Mouse (Mus musculus): Measurements from ENCODE around the gene 4930447C04Rik.

DNA sequence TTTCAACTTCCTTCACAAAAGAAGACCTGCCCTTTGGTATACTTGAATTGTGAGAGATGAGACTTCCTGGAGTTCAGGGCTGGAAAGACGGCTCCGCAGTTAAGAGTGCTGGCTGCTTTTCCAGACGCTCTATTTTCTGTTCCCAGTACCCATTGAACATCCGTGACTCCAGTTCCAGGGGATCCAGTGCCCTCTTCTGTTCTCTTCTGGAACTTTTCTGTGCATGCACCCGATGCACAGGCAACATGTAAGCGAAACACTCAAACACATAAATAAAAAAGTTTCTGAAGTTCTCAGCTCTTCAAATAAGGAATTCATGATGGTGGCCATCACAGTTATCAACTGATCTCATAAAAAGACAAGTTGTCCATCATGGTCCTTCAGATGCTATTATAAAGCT is 22.2 kb upstream of the 4930447C04Rik start:
- TF ChIP-seq CTCF (IDR thresholded peaks at IDR 0.05; ENCODE audit: borderline replicate concordance, extremely low read depth, insufficient read depth, insufficient read length) = no peak
- no peak for TF ChIP-seq POLR2A (IDR thresholded peaks at IDR 0.05; ENCODE audit: borderline replicate concordance, extremely low read depth, insufficient read depth, insufficient read length, poor library complexity, severe bottlenecking)

All from brain, embryonic 14.5 days (tissue).